ENCODE assay signal across 8 mouse cellular contexts in genomic region chr12:103532020-103532648, GRCm38 (mm10). TPM values are rescaled to one million over a fixed set of nuclear protein-coding genes. Genes with fewer than 3 reads are reported as not detected.
DNase-seq lines count a peak whose midpoint lies in the region; ATAC-seq and TF ChIP-seq lines count a peak whose summit lies in the region.

Gene Ppp4r4 (plus strand): TSS chr12:103532283.

- peak within 1 kb of the TSS; percentile 97 for H3K4me2 ChIP-seq in embryonic facial prominence, embryonic 11.5 days (ENCODE audit: low read depth, low read length)
- peak within 1 kb of the TSS; percentile 99 for H3K4me2 ChIP-seq in intestine, postnatal 0 days (replicated peaks; ENCODE audit: low read depth)
- peak within 1 kb of the TSS; percentile 94 for H3K4me2 ChIP-seq in midbrain, embryonic 11.5 days

- H3K27me3 ChIP-seq in embryonic facial prominence, embryonic 11.5 days (ENCODE audit: control insufficient read depth, insufficient read depth, low read length) = no peaks in the 10 kb centered on the region
- peaks cover 15% of the 10 kb centered on the region for H3K27me3 ChIP-seq in intestine, postnatal 0 days (replicated peaks; ENCODE audit: control insufficient read depth, insufficient read depth, low read length)
- H3K27me3 ChIP-seq in midbrain, embryonic 11.5 days (ENCODE audit: control insufficient read depth, insufficient read depth, low read length) = no peaks in the 10 kb centered on the region

- peak within 1 kb of the TSS; percentile 64 for H3K4me3 ChIP-seq in embryonic facial prominence, embryonic 11.5 days (ENCODE audit: low read depth, low read length)
- peak within 1 kb of the TSS; percentile 64 for H3K4me3 ChIP-seq in intestine, postnatal 0 days (ENCODE audit: low read depth, low read length)
- H3K4me3 ChIP-seq in midbrain, embryonic 11.5 days (ENCODE audit: low read depth, low read length) = peak within 1 kb of the TSS; percentile 64

- no peaks in the 10 kb centered on the region for H3K9me3 ChIP-seq in embryonic facial prominence, embryonic 11.5 days (replicated peaks; ENCODE audit: control insufficient read depth, low read length)
- no peaks in the 10 kb centered on the region for H3K9me3 ChIP-seq in intestine, postnatal 0 days (ENCODE audit: control insufficient read depth)
- H3K9me3 ChIP-seq in midbrain, embryonic 11.5 days (ENCODE audit: control insufficient read depth, low read length) = no peaks in the 10 kb centered on the region

- peak; percentile 93 for ATAC-seq in embryonic facial prominence, embryonic 11.5 days (replicated peaks; ENCODE audit: insufficient number of reproducible peaks, low FRiP score, low TSS enrichment, low read depth)
- peak; percentile 90 for ATAC-seq in granulocyte monocyte progenitor cell, adult 5-6 weeks (replicated peaks; ENCODE audit: poor library complexity, severe bottlenecking)
- peak; percentile 98 for ATAC-seq in intestine, postnatal 0 days
- peak; percentile 98 for ATAC-seq in midbrain, embryonic 11.5 days (ENCODE audit: low FRiP score)

- peak within 1 kb of the TSS; percentile 75 for H3K9ac ChIP-seq in embryonic facial prominence, embryonic 11.5 days (replicated peaks; ENCODE audit: low read length)
- peak within 1 kb of the TSS; percentile 55 for H3K9ac ChIP-seq in intestine, postnatal 0 days (ENCODE audit: low read depth, low read length)
- H3K9ac ChIP-seq in midbrain, embryonic 11.5 days (ENCODE audit: low read length) = peak within 1 kb of the TSS; percentile 75

- intact Hi-C loops in left cerebral cortex, postnatal 36 days (cut with DNase I) = loop anchor here (1.0 kb wide), 1 partner anchor 18 kb away; no protein-coding TSS in a partner anchor

- under 1% methylated on average over 41 of the region's 74 CpGs for WGBS in embryonic facial prominence, embryonic 11.5 days
- WGBS in intestine, postnatal 0 days = under 1% methylated on average over 30 of the region's 74 CpGs
- 0% methylated on average over 74 of the region's 74 CpGs for WGBS in midbrain, embryonic 11.5 days

- H3K4me1 ChIP-seq in embryonic facial prominence, embryonic 11.5 days (ENCODE audit: control insufficient read depth, insufficient read depth, low read length) = no peaks in the 10 kb centered on the region
- H3K4me1 ChIP-seq in intestine, postnatal 0 days (replicated peaks; ENCODE audit: control insufficient read depth, insufficient read depth, low read length) = no peaks in the 10 kb centered on the region; the same call in 1 of the 2 replicates
- H3K4me1 ChIP-seq in midbrain, embryonic 11.5 days (ENCODE audit: control insufficient read depth, insufficient read depth, low read length) = peaks cover 4% of the 10 kb centered on the region

- no peak within 1 kb of the TSS for H3K27ac ChIP-seq in embryonic facial prominence, embryonic 11.5 days (replicated peaks; ENCODE audit: low read depth, low read length)
- H3K27ac ChIP-seq in intestine, postnatal 0 days (ENCODE audit: low read depth, low read length) = no peak within 1 kb of the TSS
- H3K27ac ChIP-seq in midbrain, embryonic 11.5 days (ENCODE audit: low read depth, low read length) = no peak within 1 kb of the TSS

- H3K36me3 ChIP-seq in embryonic facial prominence, embryonic 11.5 days (replicated peaks; ENCODE audit: control insufficient read depth, insufficient read depth, low read depth, low read length) = no peaks in the 10 kb centered on the region
- H3K36me3 ChIP-seq in intestine, postnatal 0 days (ENCODE audit: control insufficient read depth, insufficient read depth) = no peaks in the 10 kb centered on the region
- no peaks in the 10 kb centered on the region for H3K36me3 ChIP-seq in midbrain, embryonic 11.5 days (ENCODE audit: control insufficient read depth, insufficient read depth, low read length)

- no peak for TF ChIP-seq CTCF in intestine, postnatal 0 days (IDR thresholded peaks at IDR 0.05; ENCODE audit: low read depth)

- DNase-seq in adrenal gland, postnatal 14 days = peak; percentile 98
- peak; percentile 97 for DNase-seq in embryonic facial prominence, embryonic 11.5 days (ENCODE audit: low spot score)
- peak; percentile 93 to 98 for DNase-seq in left cerebral cortex, postnatal 36 days (ENCODE audit: low spot score in 2 of 2)
- DNase-seq in midbrain, embryonic 11.5 days (ENCODE audit: low spot score, missing footprints) = peak; percentile 99
- peak; percentile 95 for DNase-seq in right cerebral cortex, postnatal 4 days
- DNase-seq in yolk sac, embryonic 10.5 days (ENCODE audit: low spot score) = peak; percentile 91

RNA-seq across cellular contexts. Expression of gene Ppp4r4, which starts in this region (rescaled TPM):
- 2.9 and 3.2 TPM in 2 replicates for total RNA-seq in adrenal gland, postnatal 14 days (2021)
- polyA plus RNA-seq in embryonic facial prominence, embryonic 11.5 days (2014; fragmentation: Nextera tagmentation; extraction: Ambion mirVana) = 2.2 and 2.6 TPM in 2 replicates
- total RNA-seq in granulocyte monocyte progenitor cell, adult 5-6 weeks (2014; fragmentation: Nextera tagmentation) = 0.43 TPM in 1 of 2 replicates, not detected in the other
- total RNA-seq in granulocyte monocyte progenitor cell, adult 5-6 weeks (2017) = 0.30 TPM in 1 of 2 replicates, not detected in the other
- 0.56 and 0.65 TPM in 2 replicates for polyA plus RNA-seq in intestine, postnatal 0 days (2015; fragmentation: Nextera tagmentation; extraction: Ambion mirVana)
- total RNA-seq in left cerebral cortex, postnatal 36 days (2021) = 10 to 100 TPM; 23.4 to 25.1 TPM
- 3.5 and 4.7 TPM in 2 replicates for polyA plus RNA-seq in midbrain, embryonic 11.5 days (2014; fragmentation: Nextera tagmentation; extraction: Ambion mirVana)

Comparison
In these comparisons a context has a peak if more than half of its experiments do, and no peak if none do; other contexts are left out.
1. Peak in ATAC-seq in granulocyte monocyte progenitor cell, adult 5-6 weeks; RNA of the gene not detected or under 1 TPM.
2. Peak in ATAC-seq, H3K4me3 ChIP-seq, H3K9ac ChIP-seq and H3K4me2 ChIP-seq in intestine, postnatal 0 days; RNA of the gene not detected or under 1 TPM.